Mouse (Mus musculus) effector memory CD4-positive, alpha-beta T cell, adult 7 months (primary cell): ENCODE results near the gene Gdf1. TPM values are rescaled to one million over a fixed set of nuclear protein-coding genes. Genes with fewer than 3 reads are reported as not detected.

Experiments
- polyA plus RNA-seq: library from polyadenylated mRNA; unstranded; fragments of 100-300 nt; shearing (Covaris generic); gene quantifications from one replicate; pipeline ENCODE4 v1.2.1, GENCODE M21; 2017

Gdf1 gene
- polyA plus RNA-seq = 0.52 TPM

DNA sequence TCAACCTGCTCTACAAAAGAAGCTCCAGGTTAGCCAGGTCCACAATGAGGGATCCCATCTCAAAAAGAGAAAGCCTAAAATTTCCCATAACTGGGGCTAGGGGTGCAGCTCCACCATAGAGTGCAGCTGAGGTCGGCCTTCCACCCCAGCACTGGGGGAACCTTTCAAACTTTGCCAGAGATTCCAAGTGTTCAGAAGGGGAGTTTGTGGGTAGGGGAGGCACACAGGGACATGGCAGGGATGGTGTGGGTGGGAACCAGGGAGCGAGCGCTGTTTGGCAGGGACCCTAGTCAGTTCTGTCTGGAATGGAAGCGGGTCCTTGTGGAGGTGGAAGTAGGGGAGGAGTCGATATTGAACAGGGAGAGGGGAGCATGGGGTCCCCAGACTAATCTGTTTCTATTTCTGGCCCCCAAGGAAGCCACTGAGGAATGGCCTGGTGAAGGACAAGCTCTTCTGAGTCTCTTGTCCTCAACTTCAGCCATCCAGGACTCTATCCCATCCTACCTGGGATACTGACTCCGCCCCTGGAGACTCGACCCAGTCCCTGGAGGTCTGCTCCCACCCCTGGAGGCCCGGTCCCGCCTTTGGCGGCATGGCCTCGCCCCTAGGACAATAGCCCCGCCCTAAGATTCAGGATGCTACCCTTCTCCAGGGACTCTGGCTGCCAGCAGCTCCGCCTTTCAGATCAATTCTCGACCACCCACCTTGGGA, at the start of gene Gdf1:
Gene Gdf1, plus strand, starts transcription at position 694 of the 711 bp plus-strand sequence.

DNA sequence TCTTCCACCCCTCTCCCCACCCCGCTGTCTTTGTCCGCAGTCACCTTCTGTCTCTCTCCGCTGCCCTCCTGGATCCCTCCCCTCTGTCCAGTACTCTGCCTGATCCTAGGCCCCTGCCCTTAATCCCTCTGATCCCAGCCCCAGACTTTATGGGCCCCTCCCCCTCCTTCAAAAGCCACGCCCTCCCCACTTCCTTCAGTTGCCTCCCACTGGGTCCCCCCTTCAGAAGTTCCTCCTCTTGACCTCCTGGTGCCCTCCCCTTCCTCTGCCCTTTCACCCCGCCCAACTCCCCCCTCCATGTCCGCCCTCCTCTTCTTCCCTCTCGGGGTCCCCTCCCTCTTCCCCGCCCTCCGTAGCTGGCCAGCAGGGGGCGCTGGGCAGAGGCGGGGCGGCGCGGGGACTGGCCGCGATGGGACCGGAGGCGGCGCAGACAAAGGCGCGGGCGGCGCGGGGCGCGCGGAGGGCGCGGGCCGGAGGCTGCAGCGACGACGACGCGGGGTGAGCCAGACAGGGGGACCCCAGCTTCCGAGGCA, 46.9 kb upstream of the Gdf1 start, which contains the start of gene Homer3:
Gene Homer3, plus strand, starts transcription at position 225 of the 533 bp plus-strand sequence.

DNA sequence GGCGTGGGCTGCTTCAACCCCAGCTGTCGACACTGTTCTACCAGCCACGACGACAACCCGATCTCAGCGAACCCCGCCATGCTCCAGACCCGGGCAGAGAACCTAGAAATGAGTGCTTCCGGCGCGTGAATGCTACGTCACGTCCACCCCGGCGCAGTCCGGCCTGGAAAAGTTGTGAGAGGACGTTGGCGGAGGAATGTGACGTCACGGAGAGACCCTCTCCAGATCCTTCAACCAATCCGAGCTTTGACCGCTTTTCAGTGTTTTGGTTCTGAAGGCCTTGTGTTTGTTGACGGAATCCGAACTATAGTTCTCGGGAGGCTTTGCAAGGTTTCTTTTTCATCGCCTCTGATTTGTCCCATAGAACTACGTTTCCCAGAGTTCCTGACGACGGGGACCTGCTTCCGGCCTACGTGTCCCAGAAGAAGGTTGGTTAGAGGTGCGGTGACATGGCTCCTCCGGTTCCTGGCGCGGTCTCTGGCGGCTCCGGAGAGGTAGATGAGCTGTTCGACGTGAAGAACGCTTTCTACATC, 27.2 kb upstream of the Gdf1 start, which contains the start of the genes Ddx49 and Cope:
Gene Ddx49, minus strand, starts transcription at position 132 of the 533 bp plus-strand sequence.
Gene Cope, plus strand, starts transcription at position 161 of the 533 bp plus-strand sequence.

DNA sequence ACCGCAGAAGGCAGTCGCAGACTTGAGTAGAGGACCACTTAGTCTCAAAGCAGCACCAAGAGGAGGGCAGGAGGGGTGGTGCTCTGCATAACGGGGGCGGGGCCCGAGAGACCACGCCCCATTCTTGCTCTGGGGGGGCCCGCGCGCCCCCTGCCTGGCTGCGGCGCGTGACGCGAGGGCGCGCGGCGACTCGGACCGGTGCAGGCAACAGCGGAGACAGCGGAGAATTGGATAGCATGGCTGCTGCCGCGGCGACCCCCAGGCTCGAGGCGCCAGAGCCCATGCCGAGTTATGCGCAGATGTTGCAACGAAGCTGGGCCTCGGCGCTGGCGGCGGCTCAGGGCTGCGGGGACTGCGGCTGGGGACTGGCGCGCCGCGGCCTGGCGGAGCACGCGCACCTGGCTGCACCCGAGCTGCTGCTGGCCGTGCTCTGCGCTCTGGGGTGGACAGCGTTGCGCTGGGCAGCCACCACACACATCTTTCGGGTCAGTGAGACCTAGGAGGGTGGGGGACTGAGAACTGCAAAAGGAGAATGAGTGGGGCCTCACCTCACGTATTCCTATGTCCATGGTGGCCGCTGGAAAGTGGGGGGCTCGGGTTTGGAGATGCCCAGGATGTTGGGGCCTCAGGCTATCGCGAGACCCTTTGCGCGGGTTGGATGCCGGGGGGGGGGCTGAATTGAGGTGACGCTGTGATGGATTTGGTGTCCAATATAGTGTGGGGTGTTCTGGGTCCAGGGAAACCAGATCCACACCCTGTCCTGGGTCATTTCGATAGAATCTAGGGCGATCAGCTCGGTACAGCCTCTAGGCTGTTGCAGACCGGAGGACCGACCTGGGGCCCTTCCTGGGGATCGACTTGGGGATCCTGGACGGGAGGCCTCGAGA, 13.8 kb upstream of the Gdf1 start, which contains the start of gene Cers1:
Gene Cers1, plus strand, starts transcription at position 152 of the 887 bp plus-strand sequence.

DNA sequence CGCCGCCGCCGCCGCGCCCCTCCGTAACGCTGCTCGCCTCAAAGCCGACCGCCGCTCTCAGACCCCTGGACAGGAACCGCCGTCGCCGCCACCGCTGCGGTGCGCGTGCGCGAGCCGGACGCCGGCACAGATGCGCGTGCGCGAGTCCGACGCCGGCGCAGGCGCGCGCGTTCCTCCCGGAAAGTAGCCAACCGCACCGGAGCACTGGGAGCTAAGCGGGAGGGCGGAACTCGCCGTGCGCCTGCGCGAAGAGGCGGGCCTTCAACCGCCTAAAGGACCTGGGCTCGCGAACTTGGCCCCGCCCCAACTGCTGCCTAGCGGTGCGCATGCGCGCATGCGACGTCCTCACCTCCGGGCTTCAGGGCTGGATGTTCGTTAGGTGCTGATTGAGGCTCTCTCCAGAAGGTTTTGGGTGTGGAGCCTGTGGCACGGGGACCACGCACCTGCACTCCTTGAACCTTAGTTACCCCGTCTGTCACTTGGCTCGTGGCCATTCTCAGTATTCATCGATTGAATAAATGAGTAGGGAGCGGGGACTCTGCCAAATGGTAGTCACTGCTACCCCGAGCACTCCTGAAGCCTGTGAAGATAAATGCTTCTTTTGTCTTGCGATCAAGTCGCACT, 23.7 kb downstream of the Gdf1 start, which contains the start of gene Upf1:
Gene Upf1, minus strand, starts transcription at position 85 of the 624 bp plus-strand sequence.

DNA sequence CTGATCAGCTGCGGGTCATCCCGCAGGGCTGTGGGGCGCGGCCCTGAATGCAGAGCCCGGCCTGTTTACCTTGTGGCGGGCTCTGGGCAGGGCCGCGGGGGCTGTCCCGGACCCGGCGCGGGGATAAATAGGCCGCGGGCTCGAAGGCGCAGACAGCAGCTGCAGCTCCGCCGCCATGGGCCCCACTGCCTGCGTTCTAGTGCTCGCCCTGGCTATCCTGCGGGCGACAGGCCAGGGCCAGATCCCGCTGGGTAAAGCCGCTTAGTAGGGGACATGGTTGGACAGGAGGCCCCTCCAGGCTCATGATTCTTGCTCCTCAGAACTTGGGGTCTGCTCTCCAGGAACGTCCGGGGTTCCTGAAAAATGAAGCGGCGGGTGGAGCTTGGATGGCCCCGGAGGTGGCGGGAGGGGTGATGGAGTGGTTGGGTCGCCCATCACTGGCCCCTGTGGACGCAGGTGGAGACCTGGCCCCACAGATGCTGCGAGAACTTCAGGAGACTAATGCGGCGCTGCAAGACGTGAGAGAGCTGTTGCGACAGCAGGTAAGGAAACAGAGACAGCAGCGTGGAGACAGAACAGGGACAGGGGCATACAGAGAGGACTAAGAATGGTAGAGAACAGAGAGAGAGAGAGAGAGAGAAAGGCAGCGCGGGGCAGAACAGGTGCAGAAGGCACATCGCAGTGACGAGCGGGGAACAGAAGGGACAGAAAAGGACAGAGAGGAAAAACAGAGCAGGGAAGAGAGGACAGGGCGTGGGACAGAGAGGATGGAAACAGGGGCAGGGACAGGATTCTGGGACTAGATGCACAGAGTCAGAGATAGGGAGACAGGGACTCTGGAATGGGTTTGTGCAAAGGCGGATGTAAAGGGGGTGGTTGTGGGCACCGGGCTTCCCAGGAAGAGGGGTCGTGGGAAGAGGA, 44.0 kb downstream of the Gdf1 start, which contains the start of gene Comp:
Gene Comp, plus strand, starts transcription at position 162 of the 921 bp plus-strand sequence.

Other genes starting within 250 kb of the Gdf1 start
- gene Hapln4, start 246.4 kb upstream of the Gdf1 start, polyA plus RNA-seq = not detected
- not detected for gene Ncan, start 208.9 kb upstream of the Gdf1 start, polyA plus RNA-seq
- gene Nr2c2ap, start 198.5 kb upstream of the Gdf1 start, polyA plus RNA-seq = 35.4 TPM
- gene Rfxank, start 190.7 kb upstream of the Gdf1 start, polyA plus RNA-seq = 22.4 TPM
- 41.0 TPM for gene Borcs8, start 190.3 kb upstream of the Gdf1 start, polyA plus RNA-seq
- 0.49 TPM for gene Mef2b, start 190.1 kb upstream of the Gdf1 start, polyA plus RNA-seq
- gene Tmem161a, start 157.5 kb upstream of the Gdf1 start, polyA plus RNA-seq = 40.5 TPM
- 5.2 TPM for gene Slc25a42, start 117.5 kb upstream of the Gdf1 start, polyA plus RNA-seq
- 27.4 TPM for gene Sugp2, start 95.6 kb upstream of the Gdf1 start, polyA plus RNA-seq
- gene Armc6, start 95.4 kb upstream of the Gdf1 start, polyA plus RNA-seq = 11.4 TPM
- 0.74 TPM for gene Homer3, start 47.0 kb upstream of the Gdf1 start, polyA plus RNA-seq
- gene Ddx49, start 27.3 kb upstream of the Gdf1 start, polyA plus RNA-seq = 44.5 TPM
- 268 TPM for gene Cope, start 27.3 kb upstream of the Gdf1 start, polyA plus RNA-seq
- gene Cers1, start 14.0 kb upstream of the Gdf1 start, polyA plus RNA-seq = 0.16 TPM
- gene Upf1, start 23.5 kb downstream of the Gdf1 start, polyA plus RNA-seq = 68.5 TPM
- 2.8 TPM for gene Comp, start 43.7 kb downstream of the Gdf1 start, polyA plus RNA-seq
- gene Crtc1, start 109.8 kb downstream of the Gdf1 start, polyA plus RNA-seq = 7.0 TPM
- gene Klhl26, start 147.2 kb downstream of the Gdf1 start, polyA plus RNA-seq = 9.9 TPM
- not detected for gene Tmem59l, start 157.5 kb downstream of the Gdf1 start, polyA plus RNA-seq
- gene Crlf1, start 163.3 kb downstream of the Gdf1 start, polyA plus RNA-seq = not detected
- gene Rex1bd, start 176.9 kb downstream of the Gdf1 start, polyA plus RNA-seq = 57.8 TPM
- gene Uba52, start 181.0 kb downstream of the Gdf1 start, polyA plus RNA-seq = 1,269 TPM
- gene Fkbp8, start 197.9 kb downstream of the Gdf1 start, polyA plus RNA-seq = 378 TPM
- gene Kxd1, start 198.1 kb downstream of the Gdf1 start, polyA plus RNA-seq = 64.6 TPM
- gene Ell, start 209.6 kb downstream of the Gdf1 start, polyA plus RNA-seq = 38.5 TPM